Mouse (Mus musculus): Measurements from ENCODE around the gene Tyk2. TPM values are rescaled to one million over a fixed set of nuclear protein-coding genes. Genes with fewer than 3 reads are reported as not detected.

Tyk2 gene
- polyA plus RNA-seq, 1 experiment from 2014 or later: 12.8 TPM

DNA sequence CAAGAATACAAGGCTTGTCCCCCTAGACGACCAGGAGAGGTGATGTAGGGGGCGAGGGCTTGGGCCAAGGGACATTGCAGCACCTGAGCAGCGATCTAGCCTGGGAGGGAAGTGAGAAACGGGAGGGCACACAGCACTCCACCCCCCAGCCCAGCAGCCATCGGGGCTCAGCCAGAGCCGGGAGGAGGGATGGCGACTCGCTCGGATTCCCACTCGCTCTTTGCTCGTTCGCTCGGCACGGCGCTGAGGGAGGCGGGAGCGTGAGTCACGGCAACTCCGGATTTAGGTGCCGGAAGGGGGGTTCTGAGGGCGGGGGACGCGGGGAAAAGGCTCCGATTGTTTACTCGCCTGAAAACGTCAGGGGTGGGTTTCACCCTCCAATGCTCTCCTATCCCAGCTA is 33.0 kb upstream of the Tyk2 start:
- Histone ChIP-seq H3K4me1 (peaks cover 40% of the 10 kb centered on the region), H3K27me3 (peaks cover 83% of the 10 kb centered on the region), H3K4me3 (replicated peaks) (peak overlapping the region; percentile 14; the same call in 1 of the 2 replicates), H3K36me3 (replicated peaks) (no peaks in the 10 kb centered on the region), H3K27ac (no peak overlapping the region), H3K4me2 (peak overlapping the region; percentile 31), H3K9ac (no peak overlapping the region), H3K9me3 (no peaks in the 10 kb centered on the region)
- no peak for ATAC-seq (ENCODE audit: low FRiP score)
- WGBS: 2% methylated on average over 26 of the region's 26 CpGs

- peaks cover 82% of the 10 kb centered on the region for H3K27me3 ChIP-seq
- H3K9ac ChIP-seq: no peak overlapping the region
- peaks cover 35% of the 10 kb centered on the region for H3K4me1 ChIP-seq
- no peak for ATAC-seq (ENCODE audit: low FRiP score)
- H3K36me3 ChIP-seq (replicated peaks): no peaks in the 10 kb centered on the region
- no peak overlapping the region for H3K4me2 ChIP-seq
- H3K4me3 ChIP-seq (replicated peaks): no peak overlapping the region
- 35% methylated on average over 11 of the region's 11 CpGs for WGBS
- H3K9me3 ChIP-seq: no peaks in the 10 kb centered on the region
- H3K27ac ChIP-seq: no peak overlapping the region
Measured at GRCm38 (mm10) chr9:21163086-21164050, 32.3 kb upstream of the Tyk2 start.

DNA sequence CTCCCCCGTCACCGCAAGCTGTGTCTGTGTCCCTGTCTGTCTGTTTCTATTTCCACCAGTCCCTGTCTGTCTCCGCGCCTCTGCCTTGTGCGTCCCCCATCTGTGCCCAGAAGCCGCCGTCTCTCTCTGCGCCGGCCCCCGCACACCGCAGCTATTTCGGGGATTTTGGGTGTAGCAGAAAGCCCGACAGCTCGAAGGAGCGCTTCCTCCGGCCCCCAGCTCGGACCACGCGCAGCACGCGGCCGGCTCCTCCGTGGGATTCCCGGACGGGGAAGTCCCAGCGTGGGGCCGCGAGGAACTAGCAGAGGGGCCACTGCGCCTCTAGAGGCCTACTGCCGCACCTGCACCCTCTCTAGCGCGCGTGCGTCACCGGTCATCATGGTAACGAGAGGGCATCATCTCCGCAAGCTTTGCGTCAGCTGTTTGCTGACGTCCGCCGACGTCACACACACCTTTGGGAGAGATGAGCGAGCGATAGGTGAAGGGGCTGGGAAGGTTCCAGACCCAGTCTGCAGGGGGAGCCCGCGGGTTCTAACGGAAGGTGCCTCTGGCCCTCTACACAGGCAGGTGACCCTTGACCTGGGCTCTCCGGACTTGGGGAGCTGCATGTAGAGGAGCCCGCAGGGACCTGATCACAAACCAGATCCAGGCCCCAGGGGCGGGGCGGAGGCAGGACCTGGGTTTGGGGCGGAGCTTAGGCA is 30.3 kb upstream of the Tyk2 start:
- Histone ChIP-seq H3K4me2 (peak overlapping the region; percentile 78), H3K36me3 (replicated peaks) (no peaks in the 10 kb centered on the region), H3K27me3 (peaks cover 62% of the 10 kb centered on the region), H3K27ac (no peak overlapping the region), H3K4me1 (peaks cover 27% of the 10 kb centered on the region), H3K9ac (peak overlapping the region; percentile 72), H3K9me3 (no peaks in the 10 kb centered on the region), H3K4me3 (replicated peaks) (peak overlapping the region; percentile 55)
- ATAC-seq (ENCODE audit: low FRiP score): peak; percentile 71
- 1% methylated on average over 52 of the region's 52 CpGs for whole genome bisulfite sequencing

DNA sequence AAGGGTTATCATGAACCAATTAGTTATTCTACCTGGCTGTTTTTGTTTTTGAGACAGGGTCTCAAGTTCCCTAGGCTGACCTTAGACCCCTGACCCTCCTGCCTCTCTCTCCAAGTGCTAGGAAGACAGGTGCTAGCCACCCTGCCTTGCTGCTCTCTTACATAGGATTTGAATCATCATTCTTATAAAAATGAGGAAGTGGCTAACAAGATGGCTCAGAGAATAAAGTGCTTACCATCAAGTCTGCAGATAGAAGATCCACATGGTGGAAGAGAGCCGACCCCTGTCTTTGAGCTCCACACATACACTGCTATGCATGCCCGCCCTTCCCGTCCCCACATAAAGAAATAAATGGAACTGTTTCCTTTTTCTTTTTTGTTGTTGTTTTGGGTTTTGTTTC is 23.7 kb upstream of the Tyk2 start:
- peaks cover 18% of the 10 kb centered on the region for H3K4me1 ChIP-seq
- H3K27ac ChIP-seq: no peak overlapping the region
- H3K27me3 ChIP-seq: peaks cover 8% of the 10 kb centered on the region
- 83% methylated on average over 3 of the region's 3 CpGs for WGBS
- H3K4me2 ChIP-seq: no peak overlapping the region
- no peak overlapping the region for H3K9ac ChIP-seq
- H3K4me3 ChIP-seq (replicated peaks): no peak overlapping the region
- no peaks in the 10 kb centered on the region for H3K9me3 ChIP-seq
- no peak for ATAC-seq (ENCODE audit: low FRiP score)
- no peaks in the 10 kb centered on the region for H3K36me3 ChIP-seq (replicated peaks)

GRCm38 (mm10) chr9:21153833-21154232 is 22.8 kb upstream of the Tyk2 start:
- Histone ChIP-seq H3K9ac (peak overlapping the region; percentile 39; the same call in 1 of the 2 replicates), H3K4me3 (replicated peaks) (peak overlapping the region; percentile 23; the same call in 1 of the 2 replicates), H3K4me1 (peaks cover 22% of the 10 kb centered on the region), H3K27ac (no peak overlapping the region), H3K27me3 (peaks cover 8% of the 10 kb centered on the region), H3K9me3 (no peaks in the 10 kb centered on the region), H3K36me3 (replicated peaks) (no peaks in the 10 kb centered on the region), H3K4me2 (peak overlapping the region; percentile 49)
- WGBS: 18% methylated on average over 5 of the region's 5 CpGs
- ATAC-seq (ENCODE audit: low FRiP score): no peak

DNA sequence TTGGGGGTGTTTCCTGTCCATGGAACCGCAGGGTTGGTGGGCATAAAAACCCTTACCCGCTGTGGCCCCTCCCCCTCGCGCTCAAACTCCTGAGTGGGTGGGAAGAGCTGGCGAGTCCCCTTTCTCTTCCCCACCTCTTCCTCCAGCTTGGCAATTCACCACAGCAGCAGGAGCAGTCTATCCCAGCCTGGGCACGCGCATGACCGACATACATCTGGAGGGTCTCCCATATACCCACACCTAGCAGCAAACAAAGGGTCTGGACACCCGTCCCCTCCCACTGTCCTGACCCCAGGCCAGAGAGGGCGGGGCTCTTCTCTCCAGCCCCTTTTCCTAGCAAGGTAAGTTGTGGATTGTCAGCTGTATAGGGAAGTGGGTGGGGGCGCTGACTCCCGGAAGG is 22.3 kb upstream of the Tyk2 start:
- Histone ChIP-seq H3K9ac (peak overlapping the region; percentile 39; the same call in 1 of the 2 replicates), H3K4me1 (peaks cover 27% of the 10 kb centered on the region), H3K9me3 (no peaks in the 10 kb centered on the region), H3K4me2 (peak overlapping the region; percentile 49), H3K27me3 (peaks cover 8% of the 10 kb centered on the region), H3K27ac (no peak overlapping the region), H3K4me3 (replicated peaks) (peak overlapping the region; percentile 23), H3K36me3 (replicated peaks) (no peaks in the 10 kb centered on the region)
- 5% methylated on average over 12 of the region's 12 CpGs for WGBS
- no peak for ATAC-seq (ENCODE audit: low FRiP score)

DNA sequence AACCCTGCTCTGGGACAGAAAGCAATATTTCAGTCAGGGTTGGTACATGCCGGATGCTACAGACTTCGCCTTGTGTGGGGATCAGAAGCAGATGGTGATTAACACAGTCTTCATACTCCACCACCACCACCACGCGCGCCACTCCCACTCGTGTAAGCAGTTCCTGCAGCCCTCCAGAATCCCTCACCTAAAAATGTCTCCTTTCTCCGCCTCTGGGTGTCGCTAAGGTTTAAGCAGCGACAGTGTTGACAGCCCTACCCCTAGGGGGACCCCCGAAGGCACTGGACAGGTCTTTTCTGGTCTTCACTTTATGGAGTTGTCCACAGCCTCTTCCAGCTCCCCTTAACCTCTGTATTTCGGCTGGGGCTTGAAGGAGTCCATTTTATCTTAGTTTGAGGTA is 21.7 kb upstream of the Tyk2 start:
- ATAC-seq (ENCODE audit: low FRiP score): no peak
- no peaks in the 10 kb centered on the region for H3K9me3 ChIP-seq
- peaks cover 8% of the 10 kb centered on the region for H3K27me3 ChIP-seq
- H3K4me1 ChIP-seq: peaks cover 33% of the 10 kb centered on the region
- H3K4me2 ChIP-seq: peak overlapping the region; percentile 49
- no peak overlapping the region for H3K9ac ChIP-seq
- WGBS: 5% methylated on average over 11 of the region's 11 CpGs
- no peaks in the 10 kb centered on the region for H3K36me3 ChIP-seq (replicated peaks)
- H3K4me3 ChIP-seq (replicated peaks): no peak overlapping the region
- H3K27ac ChIP-seq: no peak overlapping the region

DNA sequence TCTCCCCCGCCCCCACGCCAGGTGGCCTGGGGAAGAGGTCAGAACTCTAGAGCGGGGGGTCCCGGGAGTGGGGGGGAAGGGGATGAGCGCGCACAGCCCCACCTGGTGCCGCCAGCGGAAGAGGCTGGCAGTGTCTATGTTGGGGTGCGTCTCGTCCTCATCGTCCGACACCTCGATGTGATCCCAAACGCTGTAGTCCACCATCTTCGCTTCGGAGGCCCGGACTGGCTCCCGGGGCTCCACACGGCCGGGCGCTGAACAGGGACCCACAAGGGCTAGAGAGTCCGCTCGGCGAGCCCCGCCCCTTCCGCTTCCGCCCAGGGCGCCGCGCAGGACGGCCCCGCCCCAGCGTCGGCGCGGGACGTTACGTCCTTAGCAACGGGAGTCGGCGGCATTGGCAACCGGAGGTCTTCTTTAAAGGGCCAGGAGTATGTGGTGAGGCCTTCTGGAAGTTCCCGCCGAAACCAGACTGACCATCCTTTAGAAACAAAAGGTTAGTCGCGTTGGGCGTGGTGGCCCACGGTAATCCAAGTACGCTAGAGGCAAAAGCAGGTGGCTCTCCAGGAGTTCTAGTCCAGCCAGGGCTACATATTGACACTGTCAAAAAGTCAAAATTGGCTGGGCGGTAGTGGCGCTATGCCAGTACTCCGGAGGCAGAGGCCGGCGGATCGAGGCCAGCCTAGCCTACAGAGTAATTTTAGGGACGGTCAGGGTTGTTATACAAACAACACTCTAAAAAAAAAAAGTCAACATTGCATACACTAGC is 18.8 kb upstream of the Tyk2 start, which contains the start of gene Cdc37:
TSS of gene Cdc37 (minus strand) at position 329 of the 766 bp plus-strand sequence.
- H3K4me3 ChIP-seq (replicated peaks): peak within 1 kb of the TSS; percentile 87
- H3K4me1 ChIP-seq: peaks cover 48% of the 10 kb centered on the region
- H3K9ac ChIP-seq: peak within 1 kb of the TSS; percentile 85
- peak within 1 kb of the TSS; percentile 70 for H3K27ac ChIP-seq
- peak; percentile 98 for ATAC-seq (ENCODE audit: low FRiP score)
- peak within 1 kb of the TSS; percentile 94 for H3K4me2 ChIP-seq
- 3% methylated on average over 56 of the region's 56 CpGs for WGBS
- H3K36me3 ChIP-seq (replicated peaks): peaks cover 14% of the 10 kb centered on the region
- no peaks in the 10 kb centered on the region for H3K9me3 ChIP-seq
- H3K27me3 ChIP-seq: peaks cover 8% of the 10 kb centered on the region

DNA sequence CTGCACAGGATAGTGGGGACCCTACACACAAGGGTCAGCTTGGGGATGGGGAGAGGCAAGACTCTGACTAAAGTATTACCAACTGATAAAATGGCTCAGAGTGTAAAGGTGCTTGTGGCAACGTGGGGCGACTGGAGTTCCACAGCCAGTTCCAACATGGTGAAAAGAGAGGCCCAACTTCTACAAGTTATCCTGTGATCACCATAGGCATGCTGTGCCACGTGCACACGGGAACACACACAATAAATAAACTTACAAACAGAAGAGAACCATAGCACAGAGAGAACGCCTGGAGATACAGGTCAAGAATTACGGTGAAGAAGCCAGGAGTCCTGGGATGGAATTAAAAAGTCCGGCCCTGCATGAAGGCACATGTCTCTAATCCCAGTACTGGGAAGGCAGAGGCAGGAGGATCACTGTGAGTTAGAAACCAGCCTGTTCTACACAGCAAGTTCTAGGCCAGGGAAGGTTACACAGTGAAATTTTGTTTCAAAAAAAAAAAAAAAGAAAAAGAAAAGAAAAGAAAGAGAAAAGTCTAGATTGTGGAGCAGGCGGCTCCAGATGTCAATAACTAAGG is 18.1 kb upstream of the Tyk2 start:
- peaks cover 48% of the 10 kb centered on the region for H3K4me1 ChIP-seq

DNA sequence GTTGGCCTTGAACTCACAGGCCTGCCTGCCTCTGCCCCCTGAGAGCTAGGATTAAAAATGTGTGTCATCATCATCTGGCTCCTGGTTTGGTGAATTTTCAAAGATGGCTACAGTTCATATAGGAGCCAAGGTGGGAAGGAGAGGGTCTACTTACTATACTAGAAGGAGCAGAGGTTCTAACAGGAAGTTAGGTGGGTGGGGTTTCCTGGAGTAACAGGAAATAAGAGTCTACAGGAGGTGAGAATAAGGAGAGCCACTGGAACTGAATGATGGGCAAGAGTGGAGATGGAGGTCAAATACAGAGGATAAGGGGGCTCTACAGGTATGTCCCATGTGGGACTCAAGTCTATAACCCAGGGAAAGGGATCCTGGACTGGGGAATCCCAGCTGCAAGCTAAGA is 17.4 kb upstream of the Tyk2 start:
- Histone ChIP-seq H3K36me3 (replicated peaks) (peaks cover 28% of the 10 kb centered on the region), H3K9me3 (no peaks in the 10 kb centered on the region), H3K9ac (peak overlapping the region; percentile 85; the same call in 1 of the 2 replicates), H3K4me2 (peak overlapping the region; percentile 94), H3K27me3 (peaks cover 4% of the 10 kb centered on the region), H3K4me3 (replicated peaks) (peak overlapping the region; percentile 87), H3K4me1 (peaks cover 43% of the 10 kb centered on the region), H3K27ac (no peak overlapping the region)
- no peak for ATAC-seq (ENCODE audit: low FRiP score)

More for the DNA sequence above, 18.1 kb upstream of the Tyk2 start:
- no peaks in the 10 kb centered on the region for H3K9me3 ChIP-seq
- H3K4me3 ChIP-seq (replicated peaks): peak overlapping the region; percentile 87
- ATAC-seq (ENCODE audit: low FRiP score): no peak
- 15% methylated on average over 8 of the region's 8 CpGs for WGBS
- peaks cover 8% of the 10 kb centered on the region for H3K27me3 ChIP-seq
- peak overlapping the region; percentile 94 for H3K4me2 ChIP-seq
- H3K27ac ChIP-seq: peak overlapping the region; percentile 70
- H3K36me3 ChIP-seq (replicated peaks): peaks cover 21% of the 10 kb centered on the region
- peak overlapping the region; percentile 85 for H3K9ac ChIP-seq

DNA sequence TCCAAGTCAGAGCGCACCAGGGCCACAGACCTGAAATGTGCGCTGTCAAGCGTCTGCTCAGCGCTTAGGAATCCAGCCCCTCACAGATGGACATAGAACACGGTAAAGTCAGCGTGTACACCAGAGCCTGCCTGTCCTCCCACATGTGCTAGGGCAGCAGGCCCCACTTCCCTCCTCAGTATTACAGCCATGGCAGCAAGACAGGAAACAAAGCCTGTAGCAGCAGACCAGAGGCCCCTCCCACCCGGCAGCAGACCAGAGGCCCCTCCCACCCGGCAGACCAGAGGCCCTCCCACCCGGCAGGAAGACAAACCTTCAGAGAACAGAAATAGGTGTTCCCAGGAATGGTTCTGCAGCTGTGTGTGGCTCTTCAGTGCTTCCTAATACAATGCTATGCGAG is 15.7 kb upstream of the Tyk2 start:
- peaks cover 45% of the 10 kb centered on the region for H3K36me3 ChIP-seq (replicated peaks)
- H3K4me2 ChIP-seq: peak overlapping the region; percentile 35
- no peak for ATAC-seq (ENCODE audit: low FRiP score)
- H3K9me3 ChIP-seq: no peaks in the 10 kb centered on the region
- H3K9ac ChIP-seq: peak overlapping the region; percentile 29; the same call in 1 of the 2 replicates
- H3K4me3 ChIP-seq (replicated peaks): peak overlapping the region; percentile 8; the same call in 1 of the 2 replicates
- no peaks in the 10 kb centered on the region for H3K27me3 ChIP-seq
- no peak overlapping the region for H3K27ac ChIP-seq
- WGBS: 53% methylated on average over 10 of the region's 10 CpGs
- peaks cover 34% of the 10 kb centered on the region for H3K4me1 ChIP-seq
